Comparison of ENCODE assay signal across 8 mouse cellular contexts in genomic region chr2:157424904-157425642, GRCm38 (mm10). TPM values are rescaled to one million over a fixed set of nuclear protein-coding genes. Genes with fewer than 3 reads are reported as not detected.
DNase-seq lines count a peak whose midpoint lies in the region; ATAC-seq and TF ChIP-seq lines count a peak whose summit lies in the region.

No protein-coding gene starts in this region.

- H3K4me1 ChIP-seq in liver, adult 2 months (ENCODE audit: control insufficient read depth, insufficient read depth, low read length): no peaks in the 10 kb centered on the region; the same call in none of the 2 replicates
- H3K4me1 ChIP-seq in forebrain, embryonic 14.5 days (ENCODE audit: control insufficient read depth, insufficient read depth, low read length): peaks cover 22% of the 10 kb centered on the region
- H3K4me1 ChIP-seq in neural tube, embryonic 14.5 days (ENCODE audit: control insufficient read depth, insufficient read depth, low read length): peaks cover 48% of the 10 kb centered on the region

- no peaks in the 10 kb centered on the region for H3K27me3 ChIP-seq in liver, adult 2 months (ENCODE audit: control insufficient read depth, insufficient read depth, low read length)
- H3K27me3 ChIP-seq in forebrain, embryonic 14.5 days (replicated peaks; ENCODE audit: control insufficient read depth, insufficient read depth, low read length): no peaks in the 10 kb centered on the region
- no peaks in the 10 kb centered on the region for H3K27me3 ChIP-seq in neural tube, embryonic 14.5 days (ENCODE audit: control insufficient read depth, insufficient read depth, low read length)

- H3K4me2 ChIP-seq in forebrain, embryonic 14.5 days (ENCODE audit: low read length): peak overlapping the region; percentile 87
- peak overlapping the region; percentile 93 for H3K4me2 ChIP-seq in neural tube, embryonic 14.5 days (ENCODE audit: low read depth, low read length)

- TF ChIP-seq POLR2A in liver, adult 2 months (IDR thresholded peaks at IDR 0.05; ENCODE audit: extremely low read depth, insufficient read depth, low read length): no peak

- peak; percentile 18 for ATAC-seq in forebrain, embryonic 14.5 days
- ATAC-seq in neural tube, embryonic 14.5 days (ENCODE audit: low read depth): no peak

- H3K9ac ChIP-seq in liver, adult 2 months (ENCODE audit: low read depth, low read length): peak overlapping the region; percentile 77
- H3K9ac ChIP-seq in forebrain, embryonic 14.5 days (ENCODE audit: low read length): peak overlapping the region; percentile 99
- H3K9ac ChIP-seq in neural tube, embryonic 14.5 days (replicated peaks; ENCODE audit: low read depth, low read length): peak overlapping the region; percentile 99

- no peaks in the 10 kb centered on the region for H3K9me3 ChIP-seq in forebrain, embryonic 14.5 days (replicated peaks; ENCODE audit: control insufficient read depth, low read length)
- H3K9me3 ChIP-seq in neural tube, embryonic 14.5 days (ENCODE audit: control insufficient read depth, low read length): no peaks in the 10 kb centered on the region

- no peaks in the 10 kb centered on the region for H3K79me2 ChIP-seq in liver, adult 2 months (ENCODE audit: control insufficient read depth, insufficient read depth, low read length)

- H3K36me3 ChIP-seq in liver, adult 2 months (ENCODE audit: control insufficient read depth, insufficient read depth, low read length): no peaks in the 10 kb centered on the region
- 0 out of 2 replicates have a peak, but pooled peaks cover 9% of the 10 kb centered on the region for H3K36me3 ChIP-seq in forebrain, embryonic 14.5 days (ENCODE audit: control insufficient read depth, insufficient read depth, low read length)
- 0 out of 2 replicates have a peak, but pooled peaks cover 5% of the 10 kb centered on the region for H3K36me3 ChIP-seq in neural tube, embryonic 14.5 days (ENCODE audit: control insufficient read depth, insufficient read depth, low read length)

- DNase-seq in liver, adult 2 months (ENCODE audit: extremely low read depth, low read depth, low spot score): peak; percentile 33
- DNase-seq in liver: no peak
- DNase-seq in forebrain, embryonic 14.5 days (ENCODE audit: low spot score): no peak
- peak; percentile 35 to 56 for DNase-seq in kidney, postnatal 25 days
- no peak for DNase-seq in ovary, postnatal 36 days (ENCODE audit: low spot score)
- DNase-seq in testis, postnatal 10 days (ENCODE audit: low spot score): no peak
- DNase-seq in thymus, postnatal 36 days: no peak

- H3K27ac ChIP-seq in liver, adult 2 months (replicated peaks; ENCODE audit: insufficient read depth, low read depth, low read length): 0 out of 2 replicates have a peak overlapping the region, but pooled peaks have one; percentile 27
- peak overlapping the region; percentile 95 for H3K27ac ChIP-seq in forebrain, embryonic 14.5 days (ENCODE audit: low read depth, low read length)
- H3K27ac ChIP-seq in neural tube, embryonic 14.5 days (ENCODE audit: low read depth, low read length): peak overlapping the region; percentile 89

- TF ChIP-seq CTCF in liver, adult 2 months (IDR thresholded peaks at IDR 0.05; ENCODE audit: low read depth, low read length): no peak

- WGBS in liver, adult 2 months: 39% methylated on average over 16 of the region's 16 CpGs
- WGBS in forebrain, embryonic 14.5 days: 65% methylated on average over 16 of the region's 16 CpGs
- WGBS in neural tube, embryonic 14.5 days: 56% methylated on average over 16 of the region's 16 CpGs

- H3K4me3 ChIP-seq in liver, adult 2 months (ENCODE audit: insufficient read depth, low read depth, low read length): peak overlapping the region; percentile 50; the same call in 1 of the 2 replicates
- H3K4me3 ChIP-seq in forebrain, embryonic 14.5 days (ENCODE audit: low read depth, low read length): peak overlapping the region; percentile 84
- peak overlapping the region; percentile 86 for H3K4me3 ChIP-seq in neural tube, embryonic 14.5 days (ENCODE audit: low read depth, low read length)

RNA-seq across cellular contexts. Expression of gene Src, which starts 6.8 kb away (rescaled TPM):
- total RNA-seq in liver, adult 2 months (2014; rRNA removed): 1.3 and 1.7 TPM in 2 replicates
- 3.2 and 5.6 TPM in 2 replicates for polyA plus RNA-seq in liver, adult 2 months (2012; rRNA removed)
- 30.1 and 31.0 TPM in 2 replicates for polyA plus RNA-seq in forebrain, embryonic 14.5 days (2014; fragmentation: Nextera tagmentation; extraction: Ambion mirVana)
- 19.3 and 23.9 TPM in 2 replicates for polyA plus RNA-seq in neural tube, embryonic 14.5 days (2014; fragmentation: Nextera tagmentation; extraction: Ambion mirVana)

RNA-seq across cellular contexts. Expression of gene Manbal, which starts 57.7 kb away (rescaled TPM):
- 3.3 and 3.8 TPM in 2 replicates for total RNA-seq in liver, adult 2 months (2014; rRNA removed)
- polyA plus RNA-seq in liver, adult 2 months (2012; rRNA removed): 28.5 and 31.9 TPM in 2 replicates
- polyA plus RNA-seq in forebrain, embryonic 14.5 days (2014; fragmentation: Nextera tagmentation; extraction: Ambion mirVana): 72.7 and 78.5 TPM in 2 replicates
- polyA plus RNA-seq in neural tube, embryonic 14.5 days (2014; fragmentation: Nextera tagmentation; extraction: Ambion mirVana): 51.5 and 58.5 TPM in 2 replicates

Comparison
In these comparisons a context has a peak if more than half of its experiments do, and no peak if none do; other contexts are left out.
1. DNase-seq: peak in liver, adult 2 months (single experiment) and kidney, postnatal 25 days (2 of 2); none in liver (single experiment), forebrain, embryonic 14.5 days (single experiment), ovary, postnatal 36 days (single experiment), testis, postnatal 10 days (single experiment) and thymus, postnatal 36 days (0 of 2).
2. H3K27ac ChIP-seq: peak in every context shown above with its lines; median percentile 95 in forebrain, embryonic 14.5 days; 89 in neural tube, embryonic 14.5 days; 27 in liver, adult 2 months.
3. Peak in every context shown above with its lines, with median percentiles within 50 percentile points of each other: H3K4me3 ChIP-seq and H3K9ac ChIP-seq.